Mouse (Mus musculus): ENCODE measurements around the gene Cdk5. TPM values are rescaled to one million over a fixed set of nuclear protein-coding genes. Genes with fewer than 3 reads are reported as not detected.
"Not testable (repeated sequence)": the region's sequence is repeated elsewhere in the genome, so short reads cannot be mapped to it uniquely, and the experiment has no call there.

Cdk5 gene
- polyA plus RNA-seq, 1 experiment from 2014 or later: 42.7 TPM

DNA sequence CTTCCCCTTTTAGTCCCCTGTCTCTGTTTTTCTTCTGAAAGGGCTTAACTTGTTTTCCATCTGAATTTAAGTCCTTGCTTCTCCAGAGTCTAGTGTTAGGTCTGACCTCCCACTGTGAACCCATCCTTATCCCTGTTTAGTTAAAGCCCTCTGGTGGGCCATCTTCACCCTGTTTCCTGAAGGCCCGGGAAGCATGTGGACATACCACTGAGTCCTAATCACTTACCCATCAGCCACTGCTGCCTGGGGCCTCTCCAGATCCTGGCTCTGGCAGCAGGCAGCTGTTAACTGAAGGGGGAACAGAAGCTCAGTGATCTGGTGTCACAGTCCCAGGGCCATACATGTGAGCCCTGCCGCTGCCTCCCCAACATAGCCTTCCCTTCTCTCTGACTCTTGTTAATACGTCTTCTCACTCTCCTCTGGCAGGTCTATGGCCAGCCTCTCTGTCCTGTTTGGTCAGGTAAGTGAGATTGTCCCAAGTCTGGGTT lies 17.9 kb downstream of the Cdk5 start:
- H3K27me3 ChIP-seq (ENCODE audit: poor library complexity, severe bottlenecking): no peaks in the 10 kb centered on the region
- 0 out of 2 replicates have a peak, but pooled peaks cover 7% of the 10 kb centered on the region for H3K4me1 ChIP-seq
- H3K4me3 ChIP-seq: no peak overlapping the region
- DNase-seq (ENCODE audit: extremely low spot score, low spot score): no peak
- no peak overlapping the region for H3K27ac ChIP-seq
- no peaks in the 10 kb centered on the region for H3K9me3 ChIP-seq
- 71% methylated on average over 3 of the region's 3 CpGs for WGBS
- H3K36me3 ChIP-seq (replicated peaks): peaks cover 86% of the 10 kb centered on the region

- no peak overlapping the region for H3K4me3 ChIP-seq
- DNase-seq (ENCODE audit: extremely low spot score, low spot score): no peak
- peaks cover 92% of the 10 kb centered on the region for H3K36me3 ChIP-seq (replicated peaks)
- H3K4me1 ChIP-seq: peaks cover 11% of the 10 kb centered on the region; the same call in 1 of the 2 replicates
- WGBS: 79% methylated on average over 6 of the region's 6 CpGs
- H3K27me3 ChIP-seq (ENCODE audit: poor library complexity, severe bottlenecking): no peaks in the 10 kb centered on the region
- no peak overlapping the region for H3K27ac ChIP-seq
- no peaks in the 10 kb centered on the region for H3K9me3 ChIP-seq
These were observed 18.6 kb downstream of the Cdk5 start for GRCm38 (mm10) chr5:24404594-24405360.

- peaks cover 70% of the 10 kb centered on the region for H3K36me3 ChIP-seq (replicated peaks)
- no peaks in the 10 kb centered on the region for H3K27me3 ChIP-seq (ENCODE audit: poor library complexity, severe bottlenecking)
- no peak overlapping the region for H3K27ac ChIP-seq
- H3K9me3 ChIP-seq: no peaks in the 10 kb centered on the region
- DNase-seq (ENCODE audit: extremely low spot score, low spot score): no peak
- 90% methylated on average over 9 of the region's 9 CpGs for WGBS
- H3K4me1 ChIP-seq: peaks cover 5% of the 10 kb centered on the region; the same call in 1 of the 2 replicates
- H3K4me3 ChIP-seq: no peak overlapping the region
These were observed 21.4 kb downstream of the Cdk5 start for GRCm38 (mm10) chr5:24401969-24402368.

GRCm38 (mm10) chr5:24400911-24401605 lies 22.3 kb downstream of the Cdk5 start:
- 98% methylated on average over 5 of the region's 5 CpGs for WGBS
- no peak for DNase-seq (ENCODE audit: extremely low spot score, low spot score)
- H3K36me3 ChIP-seq (replicated peaks): peaks cover 65% of the 10 kb centered on the region
- H3K4me3 ChIP-seq: no peak overlapping the region
- peaks cover 5% of the 10 kb centered on the region; the same call in 1 of the 2 replicates for H3K4me1 ChIP-seq
- H3K9me3 ChIP-seq: no peaks in the 10 kb centered on the region
- no peaks in the 10 kb centered on the region for H3K27me3 ChIP-seq (ENCODE audit: poor library complexity, severe bottlenecking)
- H3K27ac ChIP-seq: no peak overlapping the region

DNA sequence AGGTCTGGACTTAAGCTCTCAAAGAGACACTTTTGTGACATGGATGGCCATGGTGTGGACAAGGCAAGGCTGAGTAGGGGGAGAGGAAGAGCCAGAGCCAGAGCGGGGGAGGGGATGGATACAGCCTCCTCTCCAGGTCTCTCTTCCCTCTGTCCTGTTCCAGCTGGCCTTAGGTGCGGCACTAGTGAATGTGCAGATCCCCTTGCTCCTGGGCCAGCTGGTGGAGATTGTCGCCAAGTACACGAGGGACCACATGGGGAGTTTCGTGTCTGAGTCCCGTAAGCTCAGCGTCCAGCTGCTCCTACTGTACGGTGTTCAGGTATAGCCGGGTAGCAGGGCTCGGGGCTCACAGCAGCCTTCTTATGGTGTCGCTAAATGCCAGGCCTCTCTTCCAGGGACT lies 23.0 kb downstream of the Cdk5 start:
- Histone ChIP-seq H3K27ac (no peak overlapping the region), H3K9me3 (no peaks in the 10 kb centered on the region), H3K36me3 (replicated peaks) (peaks cover 59% of the 10 kb centered on the region), H3K27me3 (ENCODE audit: poor library complexity, severe bottlenecking) (no peaks in the 10 kb centered on the region), H3K4me3 (no peak overlapping the region), H3K4me1 (peaks cover 5% of the 10 kb centered on the region; the same call in 1 of the 2 replicates)
- no peak for DNase-seq (ENCODE audit: extremely low spot score, low spot score)
- WGBS: 91% methylated on average over 11 of the region's 11 CpGs

- 89% methylated on average over 10 of the region's 10 CpGs for WGBS
- peaks cover 10% of the 10 kb centered on the region for H3K4me1 ChIP-seq
- H3K4me3 ChIP-seq: no peak overlapping the region
- H3K9me3 ChIP-seq: no peaks in the 10 kb centered on the region
- H3K36me3 ChIP-seq (replicated peaks): peaks cover 54% of the 10 kb centered on the region
- DNase-seq (ENCODE audit: extremely low spot score, low spot score): no peak
- no peak overlapping the region for H3K27ac ChIP-seq
- H3K27me3 ChIP-seq (ENCODE audit: poor library complexity, severe bottlenecking): no peaks in the 10 kb centered on the region
These were observed 23.6 kb downstream of the Cdk5 start for GRCm38 (mm10) chr5:24399686-24400085.

DNA sequence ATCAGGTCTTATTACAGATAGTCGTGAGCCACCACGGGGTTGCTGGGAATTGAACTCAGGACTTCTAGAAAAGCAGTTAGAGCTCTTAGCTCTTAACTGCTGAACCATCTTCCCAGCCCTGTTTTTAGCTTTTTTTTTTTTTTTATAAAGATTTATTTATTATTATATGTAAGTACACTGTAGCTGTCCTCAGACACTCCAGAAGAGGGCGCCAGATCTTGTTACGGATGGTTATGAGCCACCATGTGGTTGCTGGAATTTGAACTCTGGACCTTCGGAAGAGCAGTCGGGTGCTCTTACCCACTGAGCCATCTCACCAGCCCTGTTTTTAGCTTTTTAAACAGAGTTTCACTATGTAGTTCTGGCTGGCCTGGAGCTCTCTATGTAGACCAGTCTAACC lies 27.1 kb downstream of the Cdk5 start:
- Histone ChIP-seq H3K36me3 (replicated peaks) (peaks cover 21% of the 10 kb centered on the region), H3K4me1 (peaks cover 20% of the 10 kb centered on the region)
- not testable (repeated sequence) for DNase-seq (ENCODE audit: extremely low spot score, low spot score); H3K4me3 ChIP-seq; H3K27me3 ChIP-seq (ENCODE audit: poor library complexity, severe bottlenecking); H3K9me3 ChIP-seq; H3K27ac ChIP-seq
- 91% methylated on average over 6 of the region's 6 CpGs for WGBS

- Histone ChIP-seq H3K4me1 (peaks cover 22% of the 10 kb centered on the region), H3K4me3 (peak overlapping the region; percentile 63), H3K9me3 (no peaks in the 10 kb centered on the region), H3K36me3 (replicated peaks) (peaks cover 4% of the 10 kb centered on the region), H3K27ac (peak overlapping the region; percentile 91), H3K27me3 (ENCODE audit: poor library complexity, severe bottlenecking) (peaks cover 26% of the 10 kb centered on the region)
- 2% methylated on average over 36 of the region's 36 CpGs for WGBS
- peak; percentile 93 for DNase-seq (ENCODE audit: extremely low spot score, low spot score)
These were observed 29.0 kb downstream of the Cdk5 start for GRCm38 (mm10) chr5:24394165-24394894.

DNA sequence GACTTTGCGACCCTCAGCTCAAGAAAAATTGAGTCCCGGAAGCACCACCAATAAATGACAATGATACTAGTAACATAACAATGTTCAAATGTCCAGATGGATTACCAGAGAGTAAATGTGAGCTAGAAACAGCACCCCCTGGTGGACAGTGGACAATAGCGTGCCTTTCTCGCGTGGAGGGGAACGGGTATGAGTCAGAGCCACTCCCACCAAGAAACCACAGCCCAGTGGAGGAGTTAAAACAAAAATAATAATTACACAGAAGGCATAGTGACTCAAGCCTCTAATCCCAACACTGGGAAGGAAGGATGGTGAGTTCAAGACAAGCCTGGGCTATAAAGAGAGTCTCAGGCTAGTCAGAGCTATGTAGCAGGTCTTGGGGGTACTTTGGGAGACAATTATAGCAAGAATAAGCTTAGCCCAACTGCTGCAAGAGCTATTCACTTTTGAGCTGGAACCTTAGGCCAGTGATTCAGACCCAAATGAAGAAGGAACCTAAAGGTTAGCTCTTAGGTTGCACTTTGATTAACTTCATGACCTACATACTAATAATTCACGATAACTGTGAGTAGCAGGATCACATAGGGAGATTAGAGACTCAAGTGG lies 29.8 kb downstream of the Cdk5 start, which contains the start of gene Abcb8:
TSS of gene Abcb8 (plus strand) at position 272 of the 606 bp plus-strand sequence.
- H3K4me1 ChIP-seq: peaks cover 30% of the 10 kb centered on the region
- DNase-seq (ENCODE audit: extremely low spot score, low spot score): peak; percentile 81
- H3K4me3 ChIP-seq: peak within 1 kb of the TSS; percentile 63
- H3K36me3 ChIP-seq (replicated peaks): peaks cover 4% of the 10 kb centered on the region
- H3K27me3 ChIP-seq (ENCODE audit: poor library complexity, severe bottlenecking): peaks cover 34% of the 10 kb centered on the region
- 18% methylated on average over 7 of the region's 7 CpGs for WGBS
- peak within 1 kb of the TSS; percentile 91 for H3K27ac ChIP-seq
- H3K9me3 ChIP-seq: no peaks in the 10 kb centered on the region

- 79% methylated on average over 7 of the region's 7 CpGs for WGBS
- H3K9me3 ChIP-seq: no peaks in the 10 kb centered on the region
- H3K27me3 ChIP-seq (ENCODE audit: poor library complexity, severe bottlenecking): peaks cover 42% of the 10 kb centered on the region
- DNase-seq (ENCODE audit: extremely low spot score, low spot score): no peak
- no peak overlapping the region for H3K27ac ChIP-seq
- peaks cover 38% of the 10 kb centered on the region for H3K4me1 ChIP-seq
- H3K36me3 ChIP-seq (replicated peaks): peaks cover 4% of the 10 kb centered on the region
- H3K4me3 ChIP-seq: no peak overlapping the region
These were observed 30.6 kb downstream of the Cdk5 start for GRCm38 (mm10) chr5:24392724-24393123.

DNA sequence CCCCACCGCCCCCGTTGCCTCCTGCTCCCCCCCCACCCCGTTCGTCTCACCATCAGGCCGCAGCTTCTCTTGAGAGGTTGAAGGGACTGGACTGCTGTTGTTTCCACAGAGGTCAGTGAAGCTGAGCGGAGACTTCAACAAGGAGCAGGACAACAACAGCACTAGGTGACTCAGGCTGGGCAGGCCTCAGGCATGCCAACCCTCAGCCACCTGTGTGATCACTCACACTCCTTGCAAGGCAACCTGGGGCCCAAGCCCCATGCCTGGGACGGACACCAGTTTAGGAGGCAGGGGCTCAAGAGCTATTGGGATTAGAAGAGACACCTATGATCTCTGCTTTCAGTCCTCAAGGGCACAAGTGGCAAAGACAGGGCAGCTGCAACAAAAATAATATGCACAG lies 31.5 kb downstream of the Cdk5 start, which contains the start of gene Atg9b:
TSS of gene Atg9b (minus strand) at position 280 of the 400 bp plus-strand sequence.
- Histone ChIP-seq H3K36me3 (replicated peaks) (peaks cover 4% of the 10 kb centered on the region), H3K9me3 (no peaks in the 10 kb centered on the region), H3K4me3 (no peak within 1 kb of the TSS), H3K4me1 (peaks cover 47% of the 10 kb centered on the region), H3K27me3 (ENCODE audit: poor library complexity, severe bottlenecking) (peaks cover 50% of the 10 kb centered on the region), H3K27ac (no peak within 1 kb of the TSS)
- no peak for DNase-seq (ENCODE audit: extremely low spot score, low spot score)
- 83% methylated on average over 7 of the region's 7 CpGs for WGBS

DNA sequence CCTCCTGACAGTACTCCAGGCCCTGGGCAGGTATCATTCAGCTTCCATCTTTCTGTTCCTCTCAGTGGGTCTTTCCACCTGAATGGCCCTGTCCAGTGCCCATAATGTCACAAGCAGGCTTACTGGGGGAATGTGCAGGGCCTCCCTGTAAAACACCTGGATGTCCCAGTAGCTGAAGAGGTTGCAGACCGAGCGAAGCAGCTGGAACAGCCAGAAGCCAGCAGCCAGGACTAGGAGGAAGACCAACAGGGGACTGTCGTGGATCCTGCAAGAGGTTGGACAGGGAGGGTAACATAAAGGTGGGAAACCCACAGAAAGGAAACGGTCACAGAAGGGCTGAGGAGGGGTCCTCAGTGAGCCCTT lies 33.7 kb downstream of the Cdk5 start:
- Histone ChIP-seq H3K27me3 (ENCODE audit: poor library complexity, severe bottlenecking) (peaks cover 73% of the 10 kb centered on the region), H3K9me3 (no peaks in the 10 kb centered on the region), H3K4me3 (no peak overlapping the region), H3K4me1 (peaks cover 51% of the 10 kb centered on the region), H3K27ac (peak overlapping the region; percentile 66), H3K36me3 (replicated peaks) (no peaks in the 10 kb centered on the region)
- DNase-seq (ENCODE audit: extremely low spot score, low spot score): no peak
- 86% methylated on average over 4 of the region's 4 CpGs for WGBS
